Mouse (Mus musculus) frontal cortex, postnatal 36 days (tissue): ENCODE measurements around the gene Ccdc65.
"Not testable (repeated sequence)": the region's sequence is repeated elsewhere in the genome, so short reads cannot be mapped to it uniquely, and the experiment has no call there.

Source experiments
- DNase-seq, 2 experiments: peaks; one replicate each; pipeline ENCODE4 v3.0.0; 2022; ENCODE audit warnings: low spot score in 2 of 2

The Ccdc65 gene

GRCm38 (mm10) chr15:98737881-98738280 is 29.9 kb downstream of the Ccdc65 start:
- DNase-seq = no peak

GRCm38 (mm10) chr15:98738796-98739195 is 30.8 kb downstream of the Ccdc65 start:
- no peak for DNase-seq

DNA sequence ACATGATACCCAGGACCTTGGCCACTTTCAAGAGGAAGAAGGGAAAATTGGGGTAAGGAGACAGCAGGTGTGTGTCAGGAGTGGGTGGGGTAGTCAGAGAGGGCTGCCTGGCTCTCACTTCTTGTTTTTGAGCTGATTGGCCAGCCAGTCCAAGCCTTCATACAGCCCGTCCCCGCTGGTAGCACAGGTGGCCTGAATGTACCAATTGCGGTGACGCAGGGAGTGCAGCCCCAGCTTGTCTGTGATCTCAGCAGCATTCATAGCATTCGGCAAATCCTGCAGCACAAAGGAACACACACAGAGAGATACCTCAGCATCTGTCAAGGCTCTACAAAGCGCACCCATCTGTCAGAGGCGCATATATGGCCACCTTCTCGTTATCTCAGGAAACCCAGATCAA is 32.2 kb downstream of the Ccdc65 start:
- no peak for DNase-seq

- no peak for DNase-seq
These were observed 34.9 kb downstream of the Ccdc65 start for GRCm38 (mm10) chr15:98742766-98743428.

DNA sequence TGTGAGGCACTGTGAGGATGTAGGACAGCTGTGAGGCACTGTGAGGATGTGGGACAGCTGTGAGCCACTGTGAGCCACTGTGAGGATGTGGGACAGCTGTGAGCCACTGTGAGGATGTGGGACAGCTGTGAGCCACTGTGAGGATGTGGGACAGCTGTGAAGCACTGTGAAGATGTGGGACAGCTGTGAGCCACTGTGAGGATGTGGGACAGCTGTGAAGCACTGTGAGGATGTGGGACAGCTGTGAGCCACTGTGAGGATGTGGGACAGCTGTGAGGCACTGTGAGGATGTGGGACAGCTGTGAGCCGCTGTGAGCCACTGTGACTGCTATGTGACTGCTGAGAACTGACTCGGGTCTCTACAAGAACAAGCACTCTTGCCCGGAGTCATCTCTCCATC is 35.9 kb downstream of the Ccdc65 start:
- not testable (repeated sequence) for DNase-seq

DNA sequence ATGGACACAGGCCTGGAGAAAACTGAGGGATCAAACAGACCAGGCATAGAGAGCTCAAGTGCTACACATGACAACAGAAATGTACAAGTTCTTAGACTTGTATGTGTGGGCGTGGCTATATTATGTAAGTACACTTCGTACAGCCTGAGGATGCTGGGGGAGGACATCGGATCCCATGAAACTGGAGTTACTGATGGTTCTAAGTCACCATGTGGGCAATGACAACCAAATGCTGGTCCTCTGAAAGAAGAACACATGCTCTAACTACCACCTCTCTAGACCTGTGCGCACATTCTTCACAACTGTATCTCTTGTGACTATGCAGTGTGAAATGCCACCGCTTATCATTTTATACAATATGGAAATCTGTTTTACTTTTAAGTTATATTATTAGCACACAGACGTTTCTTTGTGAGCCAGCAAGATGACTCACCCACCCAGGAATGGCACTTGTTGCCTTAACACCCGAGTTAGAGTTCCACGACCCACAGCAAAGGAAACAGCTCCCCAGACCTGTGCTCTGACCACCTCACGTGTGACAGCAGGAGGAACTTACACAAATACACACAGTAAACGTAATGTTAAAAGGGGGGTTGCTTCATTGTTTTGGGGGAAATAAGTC is 38.4 kb downstream of the Ccdc65 start:
- peak in 1 of 2 experiments; percentile 61 for DNase-seq

GRCm38 (mm10) chr15:98747296-98747695 is 39.3 kb downstream of the Ccdc65 start:
- DNase-seq = no peak

- no peak for DNase-seq
These were observed 41.1 kb downstream of the Ccdc65 start for GRCm38 (mm10) chr15:98749093-98749492.

DNA sequence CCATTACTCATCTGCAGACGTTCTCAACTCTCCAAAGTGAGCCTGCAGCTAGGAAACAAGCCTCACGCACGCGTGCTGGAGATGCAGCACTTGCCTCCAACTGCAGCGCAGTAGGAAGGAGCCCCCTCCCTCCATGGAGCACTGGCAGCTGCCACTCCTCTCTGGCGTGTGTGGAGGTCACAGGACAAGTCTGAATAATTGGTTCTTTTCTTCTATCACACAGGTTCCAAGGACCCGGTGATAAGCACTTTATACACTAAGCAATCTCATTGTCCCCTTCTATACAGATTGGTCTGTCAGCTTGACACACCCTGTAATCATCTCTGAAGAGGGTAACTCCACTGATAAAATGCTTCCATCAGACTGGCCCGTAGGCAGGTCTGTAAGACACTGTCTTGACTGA is 45.0 kb downstream of the Ccdc65 start:
- no peak for DNase-seq

DNA sequence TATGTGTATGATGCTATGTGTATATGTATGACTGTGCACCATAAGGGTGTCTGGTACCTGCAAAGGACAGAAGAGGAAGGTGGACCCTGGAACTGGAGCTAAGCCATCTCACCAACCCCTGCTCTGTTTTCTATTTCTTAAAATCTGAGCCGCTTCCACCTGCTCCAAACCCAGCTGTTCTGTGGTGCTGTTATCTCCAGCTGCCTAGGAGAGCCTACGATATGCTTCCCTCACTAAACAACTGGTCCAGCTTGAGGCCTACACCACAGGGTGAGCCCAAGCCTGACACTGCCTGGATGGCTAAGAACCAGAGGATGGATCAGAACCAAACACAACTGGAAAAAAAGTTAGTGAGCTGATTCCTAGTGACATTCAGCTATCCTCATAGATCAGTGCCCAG is 46.1 kb downstream of the Ccdc65 start:
- DNase-seq = no peak

DNA sequence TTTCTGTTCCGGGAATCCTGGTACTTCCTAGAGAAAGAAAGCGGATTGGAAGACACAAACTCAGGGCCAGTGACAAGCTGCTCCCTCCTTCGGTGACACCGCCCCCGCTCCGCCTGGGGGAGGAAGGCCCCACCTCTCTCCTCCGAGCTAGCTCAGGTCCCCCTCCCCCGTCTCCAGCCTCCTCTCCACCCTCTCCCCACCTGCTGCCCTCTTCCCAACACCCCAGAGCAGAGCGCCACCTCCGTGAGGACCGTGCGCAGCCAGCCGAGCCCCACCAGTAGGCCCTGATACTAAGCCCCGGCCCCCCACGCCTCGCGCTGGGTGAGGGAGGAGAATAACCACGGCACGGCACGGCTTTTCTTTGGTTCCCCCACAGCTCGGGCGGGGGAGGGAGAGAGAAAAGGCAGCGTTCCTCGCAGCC is 54.2 kb downstream of the Ccdc65 start:
- DNase-seq = peak; percentile 73 to 79

DNA sequence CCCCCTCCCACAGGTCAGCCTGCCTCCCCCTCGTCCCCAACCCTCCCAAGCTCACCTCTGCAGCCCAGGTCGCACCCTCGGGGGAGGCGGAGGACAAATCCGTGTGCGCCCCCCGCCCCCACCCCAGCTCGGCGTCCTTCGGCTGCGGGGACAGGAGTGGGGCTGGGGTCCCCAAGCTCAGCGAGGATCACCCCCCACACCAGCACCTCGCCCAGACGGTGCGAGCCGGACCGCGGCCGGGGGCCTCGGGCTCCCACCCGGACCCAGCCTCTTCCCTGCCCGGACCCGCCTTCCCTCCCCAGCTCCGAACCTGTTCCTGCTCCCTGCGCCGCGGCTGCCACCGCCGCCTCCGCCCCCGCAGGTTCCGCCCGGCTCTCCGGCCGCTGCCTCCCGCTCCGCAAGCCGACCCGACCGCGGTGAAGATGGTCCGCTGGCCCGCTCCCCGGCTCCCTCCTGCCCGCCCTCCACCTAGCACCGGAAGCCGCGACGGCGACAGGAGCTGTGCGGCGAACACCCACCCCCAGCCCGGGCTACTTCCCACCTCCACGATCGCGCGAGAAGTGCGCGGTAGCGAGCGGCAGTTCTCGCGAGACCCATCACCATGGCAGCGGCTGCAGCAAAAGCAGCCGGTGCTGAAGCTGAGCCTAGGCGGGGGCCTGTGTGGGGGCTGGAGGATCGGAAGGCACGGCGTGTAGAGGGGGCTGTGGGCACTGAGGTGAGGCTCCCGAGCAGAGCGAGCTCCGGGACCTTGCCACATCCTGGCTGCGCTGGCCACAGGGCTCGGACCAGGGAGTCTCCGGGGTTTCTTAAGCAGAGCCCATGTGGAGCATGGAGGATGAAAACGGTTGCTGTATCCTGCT is 54.9 kb downstream of the Ccdc65 start, which contains the start of gene Arf3:
Arf3 (minus strand) TSS at position 545 of the 860 bp plus-strand sequence.
- DNase-seq = peak; percentile 96 to 97

- no peak for DNase-seq
These were observed 57.9 kb downstream of the Ccdc65 start for GRCm38 (mm10) chr15:98765929-98766328.

GRCm38 (mm10) chr15:98768259-98768658 is 60.3 kb downstream of the Ccdc65 start:
- DNase-seq = no peak

DNA sequence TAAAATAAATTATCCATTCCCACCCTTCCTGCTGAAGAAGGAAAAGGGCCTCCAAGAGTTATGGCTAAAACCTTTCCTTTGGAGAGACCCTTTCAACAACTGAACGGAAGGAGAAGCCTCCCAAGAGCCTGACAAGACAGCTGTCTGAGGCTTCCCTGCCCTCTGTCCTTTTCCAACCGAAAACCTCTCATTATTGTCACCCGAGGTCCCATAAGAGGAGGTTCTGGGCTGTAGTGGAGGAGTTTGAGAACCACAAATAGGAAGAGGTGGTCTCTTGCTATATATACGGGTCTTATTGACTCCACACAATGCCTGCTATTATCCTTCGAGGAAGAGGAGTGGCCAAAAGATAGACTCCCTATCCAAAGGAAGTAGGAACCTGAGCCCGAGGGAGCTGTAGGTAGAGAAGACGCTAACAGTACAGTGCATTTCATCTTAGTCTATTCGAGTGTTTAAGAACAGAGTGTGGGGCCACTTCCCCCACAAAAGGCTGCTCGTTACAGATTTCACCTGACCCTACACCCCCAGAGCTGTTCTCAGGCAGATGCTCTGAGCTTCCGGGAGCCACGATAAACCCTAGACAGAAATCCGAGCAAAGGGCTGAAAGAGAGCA is 63.9 kb downstream of the Ccdc65 start:
- no peak for DNase-seq

GRCm38 (mm10) chr15:98772511-98773211 is 64.7 kb downstream of the Ccdc65 start:
- DNase-seq = no peak
